Mouse (Mus musculus): ENCODE measurements around the gene Rptn. TPM values are rescaled to one million over a fixed set of nuclear protein-coding genes. Genes with fewer than 3 reads are reported as not detected.

Rptn gene
- polyA plus RNA-seq (2012; rRNA removed) = not detected in 2 replicates

GRCm38 (mm10) chr3:93393366-93393765 is at the start of gene Rptn:
Gene Rptn (plus strand): TSS chr3:93393699.

GRCm38 (mm10) chr3:93442030-93442429 is 48.5 kb downstream of the Rptn start, which contains the start of gene Tchh:
Gene Tchh (plus strand): TSS chr3:93442330.

Other genes with a start within 250 kb of the Rptn start
- not detected in 2 replicates for gene Crnn, start 248.9 kb upstream of the Rptn start, polyA plus RNA-seq (2012; rRNA removed)
- not detected in 2 replicates for gene Flg2, start 196.4 kb upstream of the Rptn start, polyA plus RNA-seq (2012; rRNA removed)
- gene Flg, start 120.2 kb upstream of the Rptn start, polyA plus RNA-seq (2012; rRNA removed) = not detected in 2 replicates
- under 0.01 TPM in 1 of 2 replicates, not detected in the other for gene Hrnr, start 74.0 kb upstream of the Rptn start, polyA plus RNA-seq (2012; rRNA removed)
- 0.41 and 0.59 TPM in 2 replicates for gene Tchh, start 48.6 kb downstream of the Rptn start, polyA plus RNA-seq (2012; rRNA removed)
- not detected in 2 replicates for gene Tchhl1, start 75.1 kb downstream of the Rptn start, polyA plus RNA-seq (2012; rRNA removed)
- 80.4 and 207 TPM in 2 replicates for gene S100a11, start 126.8 kb downstream of the Rptn start, polyA plus RNA-seq (2012; rRNA removed)
- gene S100a10, start 161.4 kb downstream of the Rptn start, polyA plus RNA-seq (2012; rRNA removed) = 70.9 and 138 TPM in 2 replicates

Data from central nervous system, embryonic 14 days (tissue).